Mouse (Mus musculus) lung, embryonic 14.5 days (tissue): ENCODE results near the gene Dlg2. TPM values are rescaled to one million over a fixed set of nuclear protein-coding genes. Genes with fewer than 3 reads are reported as not detected.

ENCODE experiments used
- ATAC-seq: fragments of 200-750 bp; cut with Nextera tagmentation; 2 replicates; pipeline ENCODE4 v1.8.0; 2017; ENCODE audit warnings: mild to moderate bottlenecking, moderate TSS enrichment, moderate library complexity; ENCODE audit not compliant: insufficient read depth
- DNase-seq: peaks from one replicate; pipeline ENCODE4 v3.0.0-alpha.2; 2015
- H3K27ac ChIP-seq: fragments of 300-500 bp; sonication (generic); 2 replicates; pipeline ENCODE4 v1.5.1; 2014; ENCODE audit warnings: low read depth, mild to moderate bottlenecking, moderate library complexity
- H3K27me3 ChIP-seq: fragments of 300-500 bp; sonication (generic); 2 replicates; pipeline ENCODE4 v1.6.1; 2014; ENCODE audit warnings: low read length, control low read depth; ENCODE audit not compliant: insufficient read depth
- H3K36me3 ChIP-seq: fragments of 300-500 bp; sonication (generic); 2 replicates; pipeline ENCODE4 v1.6.1; 2014; ENCODE audit warnings: control low read depth; ENCODE audit not compliant: insufficient read depth
- H3K4me1 ChIP-seq: fragments of 300-500 bp; sonication (generic); 2 replicates; pipeline ENCODE4 v1.6.1; 2014; ENCODE audit warnings: antibody characterized with exemption, control low read depth; ENCODE audit not compliant: insufficient read depth
- H3K4me2 ChIP-seq: fragments of 300-500 bp; sonication (generic); 2 replicates; pipeline ENCODE4 v1.6.1; 2014; ENCODE audit warnings: mild to moderate bottlenecking
- H3K4me3 ChIP-seq: fragments of 300-500 bp; sonication (generic); 2 replicates; pipeline ENCODE4 v1.5.1; 2014; ENCODE audit warnings: low read depth, low read length
- H3K9ac ChIP-seq: fragments of 300-500 bp; sonication (generic); 2 replicates; pipeline ENCODE4 v1.6.1; 2014
- H3K9me3 ChIP-seq: fragments of 300-500 bp; sonication (generic); 2 replicates; pipeline ENCODE4 v1.6.1; 2016; ENCODE audit warnings: low read depth, low read length, control low read depth
- CTCF ChIP-seq: IDR thresholded peaks from 2 replicates; pipeline ENCODE4 v1.5.1; 2016; ENCODE audit warnings: antibody characterized with exemption, low read depth
- WGBS: fragments of 180-500 bp; shearing (Covaris S2); extraction: QIAGEN DNeasy Blood & Tissue Kit; methylation state at CpG from one replicate; pipeline ENCODE4 v1.1.7; 2014; 5-methylcytosine and 5-hydroxymethylcytosine counted together
- polyA plus RNA-seq: library from polyadenylated mRNA; unstranded; fragments of >200 nt; fragmentation: Nextera tagmentation; extraction: Ambion mirVana; gene quantifications from 2 replicates; pipeline ENCODE4 v1.2.1, GENCODE M21; 2014

Dlg2 gene
- polyA plus RNA-seq, 1 experiment from 2014 or later, result 0.25 TPM

GRCm38 (mm10) chr7:92492262-92492661 lies 2015.8 kb downstream of the Dlg2 start:
- no peak overlapping the region for H3K27ac ChIP-seq
- no peak overlapping the region for H3K4me2 ChIP-seq
- no peak for ATAC-seq
- H3K9me3 ChIP-seq, result no peaks in the 10 kb centered on the region
- DNase-seq, result no peak
- H3K27me3 ChIP-seq, result no peaks in the 10 kb centered on the region
- TF ChIP-seq CTCF, result no peak
- H3K36me3 ChIP-seq, result no peaks in the 10 kb centered on the region
- WGBS, result 89% methylated on average over 1 of the region's 1 CpGs
- H3K4me1 ChIP-seq, result no peaks in the 10 kb centered on the region
- no peak overlapping the region for H3K9ac ChIP-seq
- no peak overlapping the region for H3K4me3 ChIP-seq

GRCm38 (mm10) chr7:92493521-92493920 lies 2017.0 kb downstream of the Dlg2 start:
- H3K27ac ChIP-seq, result no peak overlapping the region
- no peaks in the 10 kb centered on the region for H3K4me1 ChIP-seq
- no peak for ATAC-seq
- H3K36me3 ChIP-seq, result no peaks in the 10 kb centered on the region
- no peak overlapping the region for H3K4me2 ChIP-seq
- H3K27me3 ChIP-seq, result no peaks in the 10 kb centered on the region
- H3K9me3 ChIP-seq, result no peaks in the 10 kb centered on the region
- TF ChIP-seq CTCF, result no peak
- 74% methylated on average over 2 of the region's 2 CpGs for WGBS
- H3K9ac ChIP-seq, result no peak overlapping the region
- H3K4me3 ChIP-seq, result no peak overlapping the region
- DNase-seq, result no peak

Other genes with a start within 250 kb of the Dlg2 start
- not detected in 2 replicates for gene Ccdc83, start 210.9 kb upstream of the Dlg2 start, polyA plus RNA-seq
- gene Sytl2, start 174.4 kb upstream of the Dlg2 start, polyA plus RNA-seq, result 3.7 and 4.0 TPM in 2 replicates
- 1.5 TPM in 2 replicates for gene Ccdc89, start 50.1 kb upstream of the Dlg2 start, polyA plus RNA-seq
- gene Crebzf, start 33.9 kb upstream of the Dlg2 start, polyA plus RNA-seq, result 45.2 and 47.4 TPM in 2 replicates
- 105 and 107 TPM in 2 replicates for gene Tmem126a, start 19.4 kb upstream of the Dlg2 start, polyA plus RNA-seq
- 31.7 and 32.5 TPM in 2 replicates for gene Tmem126b, start 671 bp upstream of the Dlg2 start, polyA plus RNA-seq